Mouse (Mus musculus) gonadal fat pad, adult 2 months (tissue): ENCODE results near the gene Slc4a11. TPM values are rescaled to one million over a fixed set of nuclear protein-coding genes. Genes with fewer than 3 reads are reported as not detected.

ENCODE experiments used
- polyA plus RNA-seq: library from polyadenylated mRNA; depleted of rRNA; stranded (reverse); fragments of >200 nt; gene quantifications from 2 replicates; pipeline ENCODE4 v1.2.3, GENCODE M21; 2012; rRNA removed

Gene Slc4a11
- polyA plus RNA-seq, 1 experiment, result 7.1 TPM

Other genes starting within 250 kb of the Slc4a11 start
- gene Ptpra, start 247.2 kb downstream of the Slc4a11 start, polyA plus RNA-seq, result 72.7 and 78.3 TPM in 2 replicates
- gene Mrps26, start 133.8 kb downstream of the Slc4a11 start, polyA plus RNA-seq, result 47.4 and 53.2 TPM in 2 replicates
- not detected in 2 replicates for gene Oxt, start 121.3 kb downstream of the Slc4a11 start, polyA plus RNA-seq
- gene Avp, start 115.0 kb downstream of the Slc4a11 start, polyA plus RNA-seq, result not detected in 2 replicates
- 2.0 and 2.3 TPM in 2 replicates for gene Fastkd5, start 67.5 kb downstream of the Slc4a11 start, polyA plus RNA-seq
- 6.4 and 6.5 TPM in 2 replicates for gene Ubox5, start 67.5 kb downstream of the Slc4a11 start, polyA plus RNA-seq
- gene Lzts3, start 54.7 kb downstream of the Slc4a11 start, polyA plus RNA-seq, result 12.5 and 14.8 TPM in 2 replicates
- 63.9 and 87.7 TPM in 2 replicates for gene Ddrgk1, start 32.9 kb downstream of the Slc4a11 start, polyA plus RNA-seq
- gene Itpa, start 29.9 kb downstream of the Slc4a11 start, polyA plus RNA-seq, result 28.9 and 36.6 TPM in 2 replicates
- 57.9 and 84.4 TPM in 2 replicates for gene 4930402H24Rik, start 208.9 kb upstream of the Slc4a11 start, polyA plus RNA-seq
- gene Atrn, start 209.0 kb upstream of the Slc4a11 start, polyA plus RNA-seq, result 14.0 and 16.0 TPM in 2 replicates